Mouse (Mus musculus) lung, postnatal 4 days (tissue): ENCODE results near the gene Lrrc29.
A peak's percentile ranks its signal among the peaks of the same experiment; 100 is the strongest.
"Not testable (repeated sequence)": the region's sequence is repeated elsewhere in the genome, so short reads cannot be mapped to it uniquely, and the experiment has no call there.

Experiments used
- DNase-seq, 2 experiments: peaks; one replicate each; pipeline ENCODE4 v3.0.0; 2021

Lrrc29 gene

DNA sequence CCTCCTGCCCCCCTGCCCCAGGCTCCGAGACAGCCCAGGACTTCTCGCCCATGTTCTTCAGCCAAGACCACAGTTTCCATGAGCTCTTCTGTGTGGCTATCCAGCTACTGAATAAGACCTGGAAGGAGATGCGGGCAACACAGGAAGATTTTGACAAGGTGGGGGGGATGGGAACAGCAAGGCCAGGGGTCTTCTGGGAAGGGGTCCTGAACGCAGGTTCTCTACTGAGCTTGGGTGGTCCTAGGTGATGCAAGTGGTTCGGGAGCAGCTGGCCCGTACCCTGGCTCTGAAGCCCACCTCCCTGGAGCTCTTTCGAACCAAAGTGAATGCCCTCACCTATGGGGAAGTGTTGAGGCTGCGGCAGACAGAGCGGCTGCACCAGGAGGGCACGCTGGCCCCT, 17.6 kb downstream of the Lrrc29 start:
- no peak for DNase-seq

DNA sequence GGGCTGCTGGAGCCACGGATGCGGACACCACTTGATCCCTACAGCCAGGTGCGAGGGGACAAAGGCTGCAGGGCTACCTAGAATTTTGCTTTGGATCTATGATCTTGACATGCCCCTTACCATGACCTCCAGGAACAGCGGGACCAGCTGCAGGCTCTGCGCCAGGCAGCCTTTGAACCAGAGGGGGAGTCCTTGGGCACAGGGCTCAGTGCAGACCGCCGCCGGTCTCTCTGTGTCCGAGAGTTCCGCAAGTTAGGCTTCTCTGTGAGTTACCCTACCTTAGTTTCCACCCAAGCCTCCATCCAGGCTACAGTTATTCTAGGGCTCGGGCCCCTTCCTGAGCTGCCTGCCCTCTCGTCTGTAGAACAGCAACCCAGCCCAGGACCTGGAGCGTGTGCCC, 18.4 kb downstream of the Lrrc29 start:
- no peak for DNase-seq

DNA sequence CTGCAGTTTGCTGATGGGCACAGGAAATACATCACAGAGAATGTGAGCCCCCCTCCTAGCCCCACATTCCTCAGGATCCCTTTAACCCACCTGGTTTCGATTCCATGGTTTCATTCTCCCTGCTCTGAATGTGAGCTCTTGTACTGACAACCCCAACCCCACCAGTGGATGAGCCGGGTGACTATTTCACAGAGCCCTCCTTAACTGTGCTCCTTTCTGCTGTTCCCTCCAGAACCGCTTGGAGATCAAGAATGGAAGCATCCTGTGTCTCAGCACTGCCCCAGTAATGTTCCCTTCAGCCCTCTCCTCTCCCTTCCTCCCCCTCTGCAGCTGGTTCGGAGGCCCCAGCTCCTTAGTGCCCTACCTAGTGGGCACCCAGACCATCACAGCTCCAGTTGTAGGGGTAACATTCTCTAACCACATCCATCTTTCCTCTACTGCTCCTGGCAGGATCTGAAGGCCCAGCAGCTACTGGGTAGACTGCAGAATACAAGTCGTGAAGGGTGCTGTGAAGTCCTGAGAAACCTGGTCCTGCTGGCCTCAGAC, 19.9 kb downstream of the Lrrc29 start:
- DNase-seq, result no peak

DNA sequence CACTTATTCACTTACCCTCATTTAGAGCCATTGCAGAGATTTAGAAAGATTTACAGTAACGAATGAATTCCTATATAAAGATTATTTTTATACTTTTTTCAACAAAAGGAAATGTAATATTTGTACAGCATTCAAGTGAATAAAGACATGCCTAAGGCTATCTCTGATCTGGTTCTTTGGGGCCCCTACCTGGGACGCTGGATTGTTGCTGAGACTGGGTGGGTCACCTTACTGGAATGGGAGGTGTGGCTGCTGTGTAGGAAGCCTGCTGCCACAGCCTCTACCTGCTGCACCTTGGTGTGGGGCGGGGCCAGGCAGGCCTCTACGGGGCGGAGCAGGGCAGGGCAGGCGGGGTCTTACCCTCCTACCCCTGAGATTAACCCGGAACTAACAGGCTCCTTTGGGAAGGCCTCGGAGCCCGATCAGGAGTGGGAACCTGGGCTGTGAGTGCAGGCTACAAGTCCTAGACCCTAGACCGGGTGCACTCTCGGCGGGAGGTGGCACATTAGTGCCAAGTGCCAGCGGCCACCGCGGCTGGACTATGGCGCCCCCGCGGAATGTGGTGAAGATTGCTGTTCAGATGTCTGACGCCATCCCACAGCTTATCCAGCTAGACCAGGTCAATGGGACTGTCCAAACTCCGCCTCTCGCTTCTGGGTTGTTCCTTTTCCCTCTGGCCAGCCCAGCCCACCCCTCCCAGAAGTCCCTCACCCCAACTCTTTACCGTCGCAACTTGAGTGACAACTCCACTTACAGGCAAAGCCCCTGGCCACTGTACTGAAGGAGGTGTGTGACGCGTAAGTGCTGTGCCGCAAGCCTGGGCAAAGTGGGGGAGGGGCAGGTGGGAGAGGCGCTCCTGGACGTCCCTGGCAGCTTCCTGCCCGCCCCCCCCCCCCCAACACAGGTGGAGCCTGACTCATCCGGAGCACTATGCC, 20.6 kb downstream of the Lrrc29 start, which contains the start of gene Elmo3:
Elmo3 (plus strand) TSS at position 391 of the 935 bp plus-strand sequence.
- peak; percentile 81 to 91 for DNase-seq

DNA sequence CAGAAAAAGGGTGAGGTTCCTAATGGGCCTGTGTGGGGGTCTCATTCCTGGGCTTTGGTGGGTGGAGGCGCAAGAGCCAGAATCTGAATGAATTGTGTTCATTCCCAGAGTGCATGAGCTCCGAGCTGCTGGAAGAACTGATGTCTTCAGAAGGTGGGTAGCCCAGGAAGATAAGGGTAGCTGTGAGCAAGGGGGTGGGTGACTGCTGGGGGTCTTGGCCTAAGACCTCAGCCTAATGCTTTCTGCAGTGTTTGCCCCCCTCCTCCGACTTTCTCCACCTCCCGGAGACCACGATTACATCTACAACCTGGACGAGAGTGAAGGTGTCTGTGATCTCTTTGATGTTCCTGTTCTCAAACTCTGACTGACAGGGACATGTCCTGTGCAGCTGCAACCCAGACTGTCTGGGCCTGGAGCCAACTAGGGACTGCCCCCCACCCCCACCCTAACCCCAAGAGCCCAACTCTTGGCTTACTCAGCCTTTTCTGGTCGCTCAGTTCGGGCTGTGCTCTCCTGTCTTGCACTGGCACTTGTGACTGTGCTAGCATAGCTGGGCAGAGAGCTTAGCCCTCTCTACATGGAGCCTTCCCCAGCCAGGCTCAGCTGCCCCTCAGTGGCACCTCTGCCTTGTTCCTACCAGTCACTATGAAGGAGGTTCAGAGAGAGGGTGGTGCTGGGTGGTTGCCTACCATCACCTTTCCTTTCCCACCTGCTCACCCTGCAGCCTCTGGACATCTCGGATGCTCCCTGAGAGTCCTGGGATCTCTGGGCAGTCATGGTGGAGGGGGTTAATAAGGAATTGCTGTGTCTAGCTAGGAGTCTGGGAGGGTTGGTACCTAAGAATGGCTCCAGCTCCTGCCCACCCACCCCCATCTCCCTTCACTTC, 21.5 kb downstream of the Lrrc29 start:
- no peak for DNase-seq

DNA sequence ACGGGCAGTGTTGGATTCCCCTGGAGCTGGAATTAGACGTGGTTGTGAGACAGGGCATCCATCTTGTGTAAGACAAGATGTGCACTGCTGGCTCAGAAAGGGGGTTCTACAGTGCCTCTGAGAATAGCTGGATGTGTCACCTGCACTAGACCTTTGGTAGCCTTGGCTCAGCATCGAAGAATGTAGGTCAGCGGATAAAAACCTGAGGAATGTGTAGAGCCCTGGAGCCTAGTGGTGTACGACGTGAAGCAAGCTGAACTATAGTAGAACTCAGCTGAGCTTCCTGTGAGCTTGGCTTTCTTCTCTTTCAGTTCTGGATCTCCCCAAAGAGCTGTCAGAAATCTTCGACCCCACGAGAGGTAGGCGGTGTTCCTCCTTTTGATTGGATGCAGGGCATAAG, 22.2 kb downstream of the Lrrc29 start:
- DNase-seq, result no peak

DNA sequence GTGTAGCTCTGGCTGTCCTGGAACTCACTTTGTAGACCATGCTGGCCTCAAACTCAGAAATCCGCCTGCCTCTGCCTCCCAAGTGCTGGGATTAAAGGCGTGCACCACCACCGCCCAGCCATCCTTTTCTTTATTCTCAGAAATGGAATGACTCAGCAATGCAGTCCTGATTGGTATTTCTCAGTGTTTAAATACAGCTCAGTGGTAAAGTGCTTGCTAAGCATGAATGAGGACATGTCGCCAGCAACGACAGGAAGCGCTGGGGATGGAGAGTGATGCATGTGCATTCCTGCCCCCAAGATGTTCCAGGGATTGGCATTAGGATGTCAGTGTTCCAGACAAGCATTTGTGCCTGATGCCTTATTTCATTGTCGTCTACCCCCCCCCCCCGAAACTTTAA, 22.7 kb downstream of the Lrrc29 start:
- DNase-seq, result no peak

DNA sequence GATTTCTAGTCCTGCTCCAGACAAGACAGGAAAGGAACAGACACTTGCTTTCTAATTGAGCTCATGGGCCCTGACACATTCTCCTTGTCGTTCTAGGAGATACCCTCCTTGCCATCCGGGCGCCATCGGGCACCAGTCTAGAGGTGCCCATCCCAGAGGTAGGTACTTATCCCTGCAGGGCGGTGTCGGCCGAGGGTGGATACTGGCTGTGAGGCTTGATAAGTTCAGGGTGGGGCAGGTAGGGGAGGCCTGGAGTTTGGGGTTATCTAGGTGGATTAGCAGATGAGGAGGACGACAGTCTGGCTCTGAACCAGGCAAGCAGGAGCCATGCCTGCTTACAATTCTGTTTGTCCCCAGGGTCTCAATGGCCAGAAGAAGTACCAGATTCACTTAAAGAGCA, 26.1 kb downstream of the Lrrc29 start:
- no peak for DNase-seq

DNA sequence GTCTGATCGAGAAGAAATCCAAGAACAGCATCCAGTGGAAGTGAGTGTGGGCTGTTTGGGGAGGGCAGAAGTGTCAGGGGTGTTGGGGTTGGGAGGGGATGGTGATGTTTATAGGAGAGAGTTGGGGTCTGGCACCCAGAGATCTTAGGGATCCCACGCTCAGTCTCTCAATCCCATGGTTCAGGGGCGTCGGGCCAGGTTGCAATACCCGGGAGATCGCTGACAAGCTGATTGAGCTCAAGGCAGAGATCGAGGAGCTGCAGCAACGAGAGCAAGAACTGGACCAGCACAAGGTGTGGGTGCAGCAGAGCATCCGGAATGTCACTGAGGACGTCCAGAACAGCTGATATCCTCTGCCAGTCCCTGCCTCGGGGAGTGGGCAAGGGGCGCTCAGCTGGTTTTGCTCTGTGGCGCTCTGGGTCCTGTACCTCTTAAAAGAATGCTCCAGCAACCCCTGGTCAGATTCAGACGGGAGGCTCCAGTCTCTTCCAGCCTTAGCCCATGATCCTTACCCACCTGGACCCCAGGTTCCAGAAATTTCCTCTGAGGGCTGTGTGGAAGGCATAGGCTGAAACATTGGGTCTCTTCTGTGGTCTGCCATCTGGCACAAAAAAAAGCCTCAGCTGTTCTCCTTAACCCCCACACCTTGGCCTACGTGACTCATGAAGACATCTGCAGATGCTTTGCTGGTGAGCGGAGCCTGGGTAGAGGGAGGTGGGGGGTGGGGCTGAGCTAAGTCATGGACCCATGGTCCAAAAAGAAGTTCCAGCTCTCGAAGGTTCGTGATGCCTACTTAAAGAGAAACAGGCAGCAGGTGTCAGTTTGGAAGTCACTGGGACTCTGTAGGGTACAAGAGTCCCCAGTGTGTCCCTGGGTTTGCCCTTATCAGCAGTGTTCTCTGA, 27.5 kb downstream of the Lrrc29 start:
- peak in 1 of 2 experiments; percentile 19 for DNase-seq

DNA sequence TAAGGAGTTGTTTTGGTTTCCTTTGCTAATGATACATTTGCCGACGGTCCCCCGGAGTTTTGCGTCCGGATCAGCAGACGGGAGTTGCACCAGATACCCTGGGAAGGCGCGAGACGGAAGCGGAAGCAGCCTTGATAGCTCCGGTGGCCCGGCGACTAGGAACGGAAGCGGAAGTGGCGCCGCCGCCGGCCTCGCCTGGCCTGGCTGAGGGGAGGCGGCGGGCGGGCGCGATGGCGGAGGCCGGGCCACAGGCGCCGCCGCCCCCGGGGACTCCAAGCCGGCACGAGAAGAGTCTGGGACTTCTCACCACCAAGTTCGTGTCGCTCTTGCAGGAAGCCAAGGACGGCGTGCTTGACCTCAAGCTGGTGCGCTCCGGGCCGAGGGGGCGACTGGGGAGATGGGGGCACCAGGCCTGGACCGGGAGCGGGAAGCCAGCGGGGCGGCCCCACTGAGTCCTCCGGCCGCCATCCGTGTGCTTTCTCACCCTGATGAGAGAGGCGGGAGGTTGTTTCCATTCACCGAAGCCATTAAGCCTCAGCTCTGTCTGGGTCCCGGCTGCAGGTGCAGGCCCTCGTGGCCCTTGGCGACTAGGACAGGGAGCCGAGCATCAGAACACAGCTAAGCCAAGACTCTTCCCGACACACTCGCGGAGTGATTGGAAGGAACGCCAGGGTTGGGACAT, 28.4 kb downstream of the Lrrc29 start, which contains the start of gene E2f4:
E2f4 (plus strand) TSS at position 153 of the 682 bp plus-strand sequence.
- DNase-seq, result peak; percentile 94 to 96

DNA sequence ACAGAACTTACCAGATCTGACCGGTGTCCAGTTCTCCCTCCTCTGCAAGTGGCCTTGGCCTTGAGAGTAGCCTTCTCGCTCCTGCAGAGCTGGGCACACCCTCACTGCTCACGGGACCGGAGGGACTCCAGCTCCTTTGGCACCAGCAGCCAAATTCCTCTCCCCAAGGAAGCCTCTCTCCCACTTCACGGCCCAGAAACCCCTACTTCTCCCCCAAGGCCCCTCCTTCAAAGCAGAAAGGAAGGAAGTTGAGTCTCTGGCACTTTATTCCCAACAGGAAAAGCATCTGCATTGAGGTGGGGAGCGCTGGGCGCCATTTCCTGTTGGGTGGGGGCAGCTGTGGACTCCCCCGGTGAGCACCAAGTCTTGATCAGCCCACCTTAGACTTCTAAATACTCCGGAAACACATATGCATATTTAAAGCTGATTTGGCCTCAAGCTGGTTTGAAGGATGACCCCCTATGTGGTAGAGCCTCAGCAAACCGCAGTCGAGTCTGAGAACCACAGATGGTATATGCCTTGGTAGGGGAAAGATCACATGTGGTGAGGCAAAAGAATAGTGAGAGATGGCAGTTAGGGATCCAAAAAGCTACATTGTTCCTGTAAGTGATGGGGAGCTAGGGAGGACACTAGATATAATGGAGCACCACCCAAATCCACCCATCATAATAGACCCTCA, 30.0 kb downstream of the Lrrc29 start, which contains the start of gene Exoc3l:
Exoc3l (minus strand) TSS at position 207 of the 679 bp plus-strand sequence.
- peak; percentile 46 to 67 for DNase-seq

DNA sequence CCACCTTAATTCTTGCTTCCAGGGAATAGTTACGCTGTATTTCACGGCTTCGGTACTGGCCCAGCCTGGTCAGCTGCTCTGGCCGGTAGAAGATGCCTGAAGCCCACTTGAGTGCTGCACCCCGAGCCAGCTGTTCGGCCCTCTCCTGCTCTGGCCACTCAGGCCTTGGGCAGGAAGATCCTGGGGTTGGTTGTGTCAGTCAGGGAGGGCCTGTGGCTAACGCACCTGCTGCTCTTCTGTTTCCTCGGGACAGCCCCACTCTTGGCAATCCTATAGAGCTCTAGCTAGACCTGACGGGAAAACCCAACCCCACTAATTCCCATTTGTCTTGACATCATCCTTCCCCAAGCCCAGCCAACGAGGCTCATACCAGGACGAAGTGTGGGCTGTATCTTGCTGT, 30.8 kb downstream of the Lrrc29 start:
- no peak for DNase-seq

DNA sequence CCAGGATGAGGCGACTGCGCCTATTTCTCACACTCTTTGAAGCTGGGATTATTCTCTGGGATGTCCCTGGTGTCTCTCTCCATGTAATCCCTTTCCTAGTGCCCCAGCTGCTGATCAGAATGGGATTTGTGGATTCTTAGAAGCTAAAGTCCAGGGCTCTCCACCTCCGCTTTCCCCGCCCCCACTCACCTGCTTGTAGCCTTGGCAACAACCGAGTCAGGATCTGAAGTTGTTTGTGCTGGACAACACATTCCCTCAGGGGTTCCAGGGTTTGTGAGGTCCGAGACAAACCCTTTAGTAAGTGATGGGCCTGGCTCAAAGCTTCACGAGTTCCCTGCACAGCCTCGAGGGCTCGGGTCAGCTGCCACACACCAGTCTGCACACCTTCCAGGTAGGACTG, 31.3 kb downstream of the Lrrc29 start:
- DNase-seq, result peak in 1 of 2 experiments; percentile 24

DNA sequence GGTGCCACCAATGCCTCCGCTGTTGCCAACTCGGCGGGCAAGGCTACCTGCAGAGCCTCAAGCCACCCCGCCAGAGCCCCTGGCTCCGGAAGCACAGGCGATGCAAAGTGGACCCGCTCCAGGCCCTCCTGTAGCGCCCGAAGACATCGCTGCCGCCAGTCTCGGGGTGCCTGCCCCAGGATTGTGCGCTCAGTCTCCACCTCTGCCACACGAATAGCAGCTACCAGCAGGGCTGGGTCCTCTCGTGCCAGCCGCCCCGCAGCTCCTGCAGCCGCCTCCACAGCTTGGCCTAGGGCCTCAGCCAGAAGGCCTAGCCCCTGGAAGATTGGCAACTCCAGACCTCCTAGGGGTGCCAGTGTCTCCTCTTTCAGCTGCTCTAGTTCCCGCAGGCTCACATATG, 32.7 kb downstream of the Lrrc29 start:
- DNase-seq, result peak in 1 of 2 experiments; percentile 27

DNA sequence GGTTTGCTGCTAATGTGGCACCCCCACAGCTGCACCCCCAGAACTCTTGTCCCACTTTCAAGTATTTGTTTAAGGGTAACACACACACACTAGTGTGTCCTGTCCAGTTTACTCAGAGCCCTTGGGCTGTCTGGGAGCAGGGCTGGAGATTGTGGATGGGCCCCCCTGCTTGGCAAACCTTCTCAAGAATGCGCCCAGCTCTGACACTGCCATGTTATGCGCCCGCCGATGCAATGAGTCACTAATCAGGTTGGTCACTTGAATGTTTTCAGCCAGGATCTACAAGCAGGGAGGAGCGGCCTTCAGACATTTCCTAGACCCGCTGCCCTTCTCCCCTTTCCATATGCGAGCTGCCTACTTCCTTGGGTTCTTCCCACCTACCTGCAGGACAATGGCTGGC, 33.6 kb downstream of the Lrrc29 start:
- DNase-seq, result peak in 1 of 2 experiments; percentile 25

DNA sequence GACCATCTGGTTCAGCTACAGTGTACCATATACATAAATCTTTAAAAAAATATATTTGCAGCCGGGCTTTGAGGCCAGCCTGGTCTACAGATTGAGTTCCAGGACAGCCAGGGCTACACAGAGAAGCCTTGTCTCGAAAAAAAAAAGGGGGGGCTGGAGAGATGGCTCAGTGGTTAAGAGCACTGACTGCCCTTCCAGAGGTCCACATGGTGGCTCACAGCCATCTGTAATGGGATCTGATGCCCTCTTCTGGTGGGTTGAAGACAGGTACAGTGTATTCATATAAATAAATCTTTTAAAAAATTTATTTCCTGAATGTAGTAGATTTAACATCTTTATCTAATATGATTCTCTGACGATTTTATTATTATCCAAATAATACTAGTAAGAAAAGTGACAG, 34.3 kb downstream of the Lrrc29 start:
- DNase-seq, result not testable (repeated sequence)

DNA sequence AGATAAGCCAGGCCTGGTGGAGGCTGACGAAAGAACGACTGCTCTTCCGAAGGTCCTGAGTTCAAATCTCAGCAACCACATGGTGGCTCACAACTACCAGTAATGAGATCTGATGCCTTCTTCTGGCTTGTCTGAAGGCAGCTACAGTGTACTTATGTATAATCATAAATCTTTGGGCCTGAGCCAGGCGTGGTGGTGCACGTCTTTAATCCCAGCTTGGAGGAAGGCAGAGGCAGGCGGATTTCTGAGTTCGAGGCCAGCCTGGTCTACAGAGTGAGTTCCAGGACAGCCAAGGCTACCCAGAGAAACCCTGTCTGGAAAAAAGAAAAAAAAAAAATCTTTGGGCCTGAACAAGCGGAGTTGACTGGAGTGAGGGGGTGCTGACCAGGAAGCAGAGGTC, 34.7 kb downstream of the Lrrc29 start:
- DNase-seq, result not testable (repeated sequence)

DNA sequence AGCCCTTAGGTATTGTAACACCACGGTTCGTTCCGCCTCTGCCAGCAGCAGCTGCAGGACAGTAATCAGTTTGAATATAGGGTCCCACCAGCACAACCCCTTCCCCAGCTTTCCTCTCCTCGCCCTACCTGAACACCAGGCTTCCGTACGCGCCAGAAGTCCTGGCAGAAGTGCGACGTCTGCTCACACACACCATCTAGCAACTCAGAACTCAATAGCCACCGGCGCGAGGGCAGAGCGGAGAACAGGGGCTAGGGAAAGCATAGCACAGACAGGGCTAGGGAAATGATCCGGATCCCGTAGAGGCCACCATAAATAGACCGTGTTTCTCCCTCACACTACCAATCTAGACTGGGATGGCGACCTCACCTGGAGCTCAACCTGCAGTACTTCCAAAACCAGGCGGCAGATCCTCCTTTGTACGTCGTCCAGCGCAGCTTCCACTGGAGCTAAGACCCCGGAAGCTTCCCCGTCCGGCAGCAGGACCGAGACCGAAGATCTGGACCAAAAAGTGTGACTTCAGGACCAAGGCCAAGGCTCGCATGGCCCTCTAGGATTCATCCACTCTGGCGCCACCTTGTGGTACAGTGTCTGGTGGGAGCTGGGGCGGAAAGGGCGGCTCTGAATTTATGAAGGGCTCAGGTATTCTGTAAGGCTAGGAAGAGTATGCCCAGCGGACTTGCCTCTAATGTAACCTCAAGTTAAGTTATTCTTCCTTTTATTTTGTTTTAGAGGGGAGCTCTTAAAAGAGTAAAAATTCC, 35.3 kb downstream of the Lrrc29 start:
- peak; percentile 88 to 94 for DNase-seq

DNA sequence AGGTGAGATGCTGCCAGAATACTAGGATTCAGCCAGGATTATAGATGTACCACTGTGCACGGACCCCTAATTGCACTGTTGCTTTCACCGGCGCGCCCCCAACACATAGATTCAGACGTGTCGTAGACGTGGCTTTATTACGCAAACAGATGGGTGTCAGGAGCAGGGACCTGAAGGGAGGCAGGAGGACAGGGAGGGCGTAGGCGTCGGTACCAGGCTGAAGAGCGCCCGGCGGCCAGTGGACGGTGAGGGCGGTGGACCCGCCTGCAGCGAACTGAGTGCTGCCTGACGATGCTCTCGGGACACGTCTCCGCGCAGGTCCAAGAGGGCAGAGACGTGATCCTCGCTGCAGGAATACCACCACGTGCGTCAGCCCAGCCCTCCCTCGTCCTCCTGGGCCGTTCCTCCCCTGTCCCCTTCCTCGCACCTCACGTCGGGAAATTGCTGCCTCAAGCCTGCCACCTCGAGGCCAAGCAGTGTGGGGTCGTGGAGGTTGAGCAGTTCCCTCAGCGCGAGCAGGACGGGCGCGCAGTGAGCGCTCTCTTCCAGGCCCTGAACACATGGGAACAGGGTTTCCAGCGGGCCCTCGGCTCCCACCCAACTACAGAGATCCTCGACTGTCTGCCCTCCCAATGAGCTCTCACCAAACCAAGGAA, 36.1 kb downstream of the Lrrc29 start, which contains the start of gene 4931428F04Rik:
4931428F04Rik (minus strand) TSS at position 60 of the 656 bp plus-strand sequence.
- DNase-seq, result peak; percentile 70 to 74
